Mouse (Mus musculus): ENCODE data around the gene Tprg. TPM values are rescaled to one million over a fixed set of nuclear protein-coding genes. Genes with fewer than 3 reads are reported as not detected.
A peak's percentile ranks its signal among the peaks of the same experiment; 100 is the strongest.

The Tprg gene
- total and polyA plus RNA-seq, 2 experiments from 2014 or later: 0.18 TPM; not detected in 1

DNA sequence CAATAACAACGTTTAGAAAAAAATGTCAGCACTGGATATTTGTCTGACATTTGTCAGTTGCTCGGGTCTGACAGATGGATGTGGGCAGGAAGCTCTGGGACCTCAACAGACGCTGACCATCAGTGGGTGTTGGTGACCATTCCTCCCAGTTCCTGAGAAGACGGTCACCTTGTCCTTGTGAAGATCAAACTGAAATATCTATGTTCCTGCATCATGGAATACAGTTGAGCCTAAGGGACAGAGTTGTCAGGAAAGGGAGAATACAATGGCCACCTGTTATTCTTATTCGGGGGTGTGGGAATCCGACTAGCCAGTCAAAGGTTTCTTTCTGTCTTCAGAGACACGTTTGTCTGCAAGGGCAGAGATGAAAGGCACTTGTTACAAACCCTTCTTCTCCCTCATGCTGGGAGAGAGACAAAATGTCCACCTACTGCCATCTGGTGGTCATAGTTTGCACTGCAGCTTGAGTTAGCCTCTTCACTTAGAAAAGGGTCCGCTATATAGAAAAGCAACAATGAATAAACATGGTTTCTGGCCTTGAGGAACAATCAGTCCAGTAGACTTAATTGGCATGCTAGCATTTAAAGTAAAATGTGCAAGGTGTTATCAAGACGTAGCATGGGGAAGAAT lies 23.0 kb upstream of the Tprg start:
- no peaks in the 10 kb centered on the region for H3K36me3 ChIP-seq (replicated peaks; ENCODE audit: control insufficient read depth, insufficient read depth, low read length)
- no peak; the same call in 1 of the 2 replicates for ATAC-seq (ENCODE audit: insufficient read depth, low read depth)
- 26% methylated on average over 9 of the region's 9 CpGs for WGBS

DNA sequence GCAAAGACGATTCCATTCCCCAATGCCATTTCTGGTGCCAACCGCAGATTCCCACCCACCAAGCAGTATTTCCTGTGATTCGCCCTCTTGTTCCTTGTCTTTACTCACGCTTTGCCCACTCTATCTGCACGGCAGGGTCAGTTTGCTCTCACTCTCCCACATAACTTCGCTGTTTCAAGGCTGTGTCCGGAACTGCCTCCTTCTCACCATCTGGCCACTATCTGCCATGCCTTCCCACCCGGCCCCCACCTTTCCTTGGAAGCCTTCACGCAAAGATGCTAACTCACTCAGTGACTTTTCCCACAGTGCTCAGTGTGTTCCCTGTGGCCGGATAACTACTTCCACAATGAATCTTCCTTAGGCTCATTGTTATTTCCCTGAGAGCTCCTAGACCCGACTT lies 21.4 kb upstream of the Tprg start:
- 0 out of 2 replicates have a peak, but pooled peaks cover 4% of the 10 kb centered on the region for H3K27me3 ChIP-seq (ENCODE audit: control insufficient read depth, insufficient read depth, low read length)
- H3K9me3 ChIP-seq (replicated peaks; ENCODE audit: control insufficient read depth, low read length): no peaks in the 10 kb centered on the region
- no peak for TF ChIP-seq CTCF (IDR thresholded peaks at IDR 0.05; ENCODE audit: low read depth)
- no peak for TF ChIP-seq EP300 (IDR thresholded peaks at IDR 0.05; ENCODE audit: low read depth)
- no peak for ATAC-seq (ENCODE audit: insufficient read depth, low read depth)
- no peaks in the 10 kb centered on the region for H3K4me1 ChIP-seq (ENCODE audit: control insufficient read depth, insufficient read depth)
- 72% methylated on average over 11 of the region's 11 CpGs for WGBS
- no peak overlapping the region for H3K27ac ChIP-seq (ENCODE audit: low read depth)
- H3K4me2 ChIP-seq (ENCODE audit: low read depth, low read length): no peak overlapping the region
- H3K36me3 ChIP-seq (replicated peaks; ENCODE audit: control insufficient read depth, insufficient read depth, low read length): no peaks in the 10 kb centered on the region
- no peak overlapping the region for H3K4me3 ChIP-seq (ENCODE audit: low read depth, low read length)
- H3K9ac ChIP-seq (replicated peaks; ENCODE audit: low read depth, low read length): no peak overlapping the region
- DNase-seq (ENCODE audit: low spot score): no peak

More for the DNA sequence above, 23.0 kb upstream of the Tprg start:
- no peak overlapping the region for H3K4me3 ChIP-seq (ENCODE audit: low read depth, low read length)
- DNase-seq (ENCODE audit: low spot score): peak; percentile 79
- no peaks in the 10 kb centered on the region for H3K9me3 ChIP-seq (replicated peaks; ENCODE audit: control insufficient read depth, low read length)
- TF ChIP-seq EP300 (IDR thresholded peaks at IDR 0.05; ENCODE audit: low read depth) (no peak), CTCF (IDR thresholded peaks at IDR 0.05; ENCODE audit: low read depth) (peak; percentile 95)
- 0 out of 2 replicates have a peak, but pooled peaks cover 4% of the 10 kb centered on the region for H3K27me3 ChIP-seq (ENCODE audit: control insufficient read depth, insufficient read depth, low read length)
- no peak overlapping the region for H3K9ac ChIP-seq (replicated peaks; ENCODE audit: low read depth, low read length)
- H3K4me2 ChIP-seq (ENCODE audit: low read depth, low read length): no peak overlapping the region
- H3K4me1 ChIP-seq (ENCODE audit: control insufficient read depth, insufficient read depth): no peaks in the 10 kb centered on the region
- no peak overlapping the region for H3K27ac ChIP-seq (ENCODE audit: low read depth)

DNA sequence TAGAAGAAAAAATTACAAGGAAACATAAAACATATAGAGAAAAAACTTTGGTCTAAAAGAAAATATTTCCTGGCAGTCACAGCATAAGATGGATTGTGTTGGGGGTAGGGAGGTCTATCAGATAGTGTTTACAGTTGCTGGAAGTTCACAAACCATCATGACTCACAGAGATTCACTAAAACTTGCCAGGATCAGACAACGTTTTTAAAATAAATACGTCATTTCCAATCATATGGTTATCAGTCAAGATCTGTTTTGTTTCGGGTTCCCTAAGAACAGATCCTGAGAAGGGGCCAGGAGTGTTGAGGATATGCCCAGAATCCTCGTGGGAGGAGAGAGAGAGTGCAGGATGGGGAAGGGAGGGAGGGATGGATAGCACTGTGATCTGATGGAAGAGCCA lies 18.3 kb upstream of the Tprg start:
- no peak for TF ChIP-seq EP300 (IDR thresholded peaks at IDR 0.05; ENCODE audit: low read depth)
- H3K9ac ChIP-seq (replicated peaks; ENCODE audit: low read depth, low read length): no peak overlapping the region
- 0 out of 2 replicates have a peak, but pooled peaks cover 4% of the 10 kb centered on the region for H3K27me3 ChIP-seq (ENCODE audit: control insufficient read depth, insufficient read depth, low read length)
- 57% methylated on average over 4 of the region's 4 CpGs for WGBS
- H3K4me1 ChIP-seq (ENCODE audit: control insufficient read depth, insufficient read depth): no peaks in the 10 kb centered on the region
- H3K36me3 ChIP-seq (replicated peaks; ENCODE audit: control insufficient read depth, insufficient read depth, low read length): no peaks in the 10 kb centered on the region
- H3K4me3 ChIP-seq (ENCODE audit: low read depth, low read length): no peak overlapping the region
- no peaks in the 10 kb centered on the region for H3K9me3 ChIP-seq (replicated peaks; ENCODE audit: control insufficient read depth, low read length)
- ATAC-seq (ENCODE audit: insufficient read depth, low read depth) (no peak), DNase-seq (ENCODE audit: low spot score) (no peak)
- H3K27ac ChIP-seq (ENCODE audit: low read depth): no peak overlapping the region
- H3K4me2 ChIP-seq (ENCODE audit: low read depth, low read length): no peak overlapping the region

DNA sequence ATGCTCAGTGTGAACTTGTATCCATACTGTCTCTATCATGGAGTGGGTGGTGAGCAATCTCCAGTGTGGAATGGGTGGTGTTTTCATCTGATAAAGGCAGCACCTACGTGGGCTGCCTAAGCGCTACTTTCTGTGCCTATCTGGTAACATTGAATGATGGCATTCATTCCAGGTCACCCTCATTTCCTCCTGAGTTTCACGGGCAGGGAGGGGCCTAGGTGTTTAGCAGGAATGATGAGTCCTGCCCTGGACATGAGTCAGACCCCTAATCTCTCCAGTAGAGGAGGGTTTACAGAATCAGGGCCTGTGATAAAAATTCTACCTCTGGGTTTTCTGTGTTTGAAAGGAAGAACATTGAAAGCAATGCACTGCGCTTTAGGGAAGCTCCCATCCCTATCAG lies 4.1 kb upstream of the Tprg start:
- DNase-seq (ENCODE audit: low spot score): no peak
- Histone ChIP-seq H3K9ac (replicated peaks; ENCODE audit: low read depth, low read length) (no peak overlapping the region), H3K4me1 (ENCODE audit: control insufficient read depth, insufficient read depth) (no peaks in the 10 kb centered on the region), H3K4me3 (ENCODE audit: low read depth, low read length) (no peak overlapping the region), H3K36me3 (replicated peaks; ENCODE audit: control insufficient read depth, insufficient read depth, low read length) (no peaks in the 10 kb centered on the region), H3K27ac (ENCODE audit: low read depth) (no peak overlapping the region), H3K9me3 (replicated peaks; ENCODE audit: control insufficient read depth, low read length) (no peaks in the 10 kb centered on the region), H3K4me2 (ENCODE audit: low read depth, low read length) (no peak overlapping the region), H3K27me3 (ENCODE audit: control insufficient read depth, insufficient read depth, low read length) (no peaks in the 10 kb centered on the region)
- WGBS: 60% methylated on average over 4 of the region's 4 CpGs
- no peak for TF ChIP-seq EP300 (IDR thresholded peaks at IDR 0.05; ENCODE audit: low read depth)
- no peak for TF ChIP-seq CTCF (IDR thresholded peaks at IDR 0.05; ENCODE audit: low read depth)
- ATAC-seq (ENCODE audit: insufficient read depth, low read depth): no peak

DNA sequence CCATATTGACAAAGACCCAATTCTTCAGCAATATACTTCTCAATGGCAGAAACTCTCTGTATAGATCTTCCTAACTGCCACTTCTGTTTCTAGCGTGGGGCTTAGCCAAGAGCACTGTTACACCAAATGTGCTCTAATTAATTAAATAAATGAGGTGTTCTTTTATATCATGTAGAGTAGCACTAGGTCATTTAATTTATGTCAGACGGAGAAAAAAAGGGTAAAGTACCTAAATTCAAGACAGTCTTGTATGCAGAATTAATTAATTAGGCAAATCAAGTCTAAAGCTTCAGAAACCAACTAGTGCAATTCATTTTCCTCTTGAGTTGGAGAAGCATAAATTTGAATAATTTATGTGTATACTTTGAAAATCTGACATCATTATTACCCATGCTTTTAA lies 7.1 kb downstream of the Tprg start:
- no peak for DNase-seq (ENCODE audit: low spot score)
- Histone ChIP-seq H3K27me3 (ENCODE audit: control insufficient read depth, insufficient read depth, low read length) (no peaks in the 10 kb centered on the region), H3K4me1 (ENCODE audit: control insufficient read depth, insufficient read depth) (peaks cover 8% of the 10 kb centered on the region; the same call in 1 of the 2 replicates), H3K27ac (ENCODE audit: low read depth) (no peak overlapping the region), H3K4me2 (ENCODE audit: low read depth, low read length) (no peak overlapping the region), H3K9me3 (replicated peaks; ENCODE audit: control insufficient read depth, low read length) (no peaks in the 10 kb centered on the region), H3K9ac (replicated peaks; ENCODE audit: low read depth, low read length) (no peak overlapping the region), H3K36me3 (replicated peaks; ENCODE audit: control insufficient read depth, insufficient read depth, low read length) (no peaks in the 10 kb centered on the region), H3K4me3 (ENCODE audit: low read depth, low read length) (no peak overlapping the region)
- 71% methylated on average over 2 of the region's 2 CpGs for WGBS
- no peak for ATAC-seq (ENCODE audit: insufficient read depth, low read depth)
- TF ChIP-seq EP300 (IDR thresholded peaks at IDR 0.05; ENCODE audit: low read depth) (no peak), CTCF (IDR thresholded peaks at IDR 0.05; ENCODE audit: low read depth) (no peak)

DNA sequence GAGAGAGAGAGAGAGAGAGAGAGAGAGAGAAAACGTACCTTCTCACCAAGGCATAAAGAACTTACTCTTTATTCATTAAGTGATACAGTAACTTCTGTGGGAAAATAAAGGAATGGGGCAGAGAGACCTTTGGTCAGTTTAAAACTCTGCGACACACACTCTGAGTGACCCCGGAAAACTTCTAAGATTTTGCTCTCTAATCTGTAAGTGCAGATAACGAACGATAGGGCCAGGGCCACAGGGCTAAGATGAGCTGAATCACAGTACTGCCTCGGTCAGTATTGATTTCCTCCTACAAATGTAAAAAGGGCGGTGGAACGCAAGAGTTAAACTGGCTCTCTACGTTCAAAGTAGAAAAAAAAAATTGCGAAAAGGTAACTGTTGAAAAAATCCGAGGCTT lies 8.9 kb downstream of the Tprg start:
- WGBS: 67% methylated on average over 11 of the region's 11 CpGs
- no peaks in the 10 kb centered on the region for H3K9me3 ChIP-seq (replicated peaks; ENCODE audit: control insufficient read depth, low read length)
- H3K36me3 ChIP-seq (replicated peaks; ENCODE audit: control insufficient read depth, insufficient read depth, low read length): no peaks in the 10 kb centered on the region
- no peak for TF ChIP-seq EP300 (IDR thresholded peaks at IDR 0.05; ENCODE audit: low read depth)
- TF ChIP-seq CTCF (IDR thresholded peaks at IDR 0.05; ENCODE audit: low read depth): no peak
- no peaks in the 10 kb centered on the region for H3K4me1 ChIP-seq (ENCODE audit: control insufficient read depth, insufficient read depth)
- DNase-seq (ENCODE audit: low spot score) (no peak), ATAC-seq (ENCODE audit: insufficient read depth, low read depth) (no peak)
- H3K27ac ChIP-seq (ENCODE audit: low read depth): no peak overlapping the region
- H3K27me3 ChIP-seq (ENCODE audit: control insufficient read depth, insufficient read depth, low read length): no peaks in the 10 kb centered on the region
- no peak overlapping the region for H3K4me3 ChIP-seq (ENCODE audit: low read depth, low read length)
- H3K4me2 ChIP-seq (ENCODE audit: low read depth, low read length): no peak overlapping the region
- no peak overlapping the region for H3K9ac ChIP-seq (replicated peaks; ENCODE audit: low read depth, low read length)
